Mouse (Mus musculus) liver, postnatal 0 days (tissue): ENCODE measurements at regions not wholly inside any gene's neighbourhood (a gene's known extent, or its start where the extent isn't known, plus 50 kb on each side); places are given as distances from the start of the nearest gene placed in this dataset.

Experiments used
- CTCF ChIP-seq: sonication (generic); IDR thresholded peaks from 2 replicates; pipeline ENCODE4 v1.5.1; 2016; ENCODE audit warnings: antibody characterized with exemption, low read depth
- EP300 ChIP-seq: IDR thresholded peaks from 2 replicates; pipeline ENCODE4 v1.6.1; 2016; ENCODE audit warnings: antibody characterized with exemption, low read depth, mild to moderate bottlenecking

- TF ChIP-seq CTCF (no peak), EP300 (no peak)
Measured at GRCm38 (mm10) chr6:50804477-50805005, 150.3 kb upstream of the Npvf start.
